Mouse (Mus musculus) right cerebral cortex, adult 18-20 months (tissue): ENCODE results near the gene Prpf6.

ENCODE experiments used
- DNase-seq: peaks from one replicate; pipeline ENCODE4 v3.0.0; 2022; ENCODE audit warnings: mixed read lengths

Prpf6 gene

GRCm38 (mm10) chr2:181580131-181580772, 11.4 kb upstream of the Prpf6 start:
- DNase-seq: no peak

- DNase-seq: peak; percentile 85
Observed at GRCm38 (mm10) chr2:181581016-181581401, 10.7 kb upstream of the Prpf6 start.

DNA sequence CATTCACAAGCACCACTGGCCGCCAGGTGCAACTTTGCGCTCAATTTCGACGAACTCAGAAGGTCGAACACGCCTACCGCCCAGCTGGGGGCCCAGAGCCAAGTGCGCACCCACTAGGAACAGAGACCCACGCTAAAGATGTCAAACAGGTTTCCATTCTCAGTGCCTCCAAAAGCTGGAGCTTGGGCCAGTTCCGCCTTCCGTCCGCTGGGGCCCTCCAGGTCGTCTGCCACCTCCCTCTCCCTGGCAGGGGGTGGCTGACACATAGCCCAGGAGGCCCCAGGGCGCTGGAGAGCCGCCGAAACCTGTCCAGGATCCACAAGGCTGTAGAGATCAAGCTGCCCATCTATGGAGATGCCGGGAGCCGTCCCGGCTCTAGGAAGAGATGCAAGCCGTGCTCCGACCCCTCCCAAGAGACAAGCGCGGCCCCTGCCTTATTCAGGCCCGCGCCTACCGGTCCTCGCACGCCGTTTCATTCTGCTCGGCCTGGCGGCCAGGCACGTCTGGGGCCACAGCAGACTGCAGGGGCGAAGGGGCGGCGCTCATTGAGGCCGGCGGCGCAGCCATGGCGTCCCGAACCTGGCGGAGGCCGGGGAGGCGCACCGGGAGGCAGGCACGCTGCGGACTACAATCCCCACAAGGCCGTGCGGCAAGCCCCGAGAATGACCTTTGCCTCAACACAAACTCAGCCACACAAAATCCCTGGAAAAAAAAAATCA, 10.1 kb upstream of the Prpf6 start:
- DNase-seq: peak; percentile 90

GRCm38 (mm10) chr2:181582358-181582757, 9.3 kb upstream of the Prpf6 start:
- DNase-seq: no peak

DNA sequence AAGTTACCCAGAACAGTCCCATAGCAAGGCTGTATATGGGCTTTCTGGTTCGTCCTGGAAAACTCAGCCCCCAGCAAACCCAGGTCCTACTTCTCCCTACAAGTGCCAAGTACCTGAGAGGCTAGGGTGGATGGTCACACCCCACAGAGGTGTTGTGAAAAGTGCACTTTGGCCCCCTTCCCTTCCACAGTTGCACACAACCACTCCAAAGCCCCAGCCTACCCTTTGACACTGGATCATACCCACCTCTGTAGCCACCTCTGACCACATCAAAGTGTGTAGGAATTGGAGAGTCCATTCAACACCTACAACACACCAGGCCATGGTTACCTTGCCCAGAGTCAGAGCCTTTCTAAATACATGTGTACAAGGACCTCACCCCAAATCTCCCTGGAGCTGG, 8.7 kb upstream of the Prpf6 start:
- DNase-seq: no peak

DNA sequence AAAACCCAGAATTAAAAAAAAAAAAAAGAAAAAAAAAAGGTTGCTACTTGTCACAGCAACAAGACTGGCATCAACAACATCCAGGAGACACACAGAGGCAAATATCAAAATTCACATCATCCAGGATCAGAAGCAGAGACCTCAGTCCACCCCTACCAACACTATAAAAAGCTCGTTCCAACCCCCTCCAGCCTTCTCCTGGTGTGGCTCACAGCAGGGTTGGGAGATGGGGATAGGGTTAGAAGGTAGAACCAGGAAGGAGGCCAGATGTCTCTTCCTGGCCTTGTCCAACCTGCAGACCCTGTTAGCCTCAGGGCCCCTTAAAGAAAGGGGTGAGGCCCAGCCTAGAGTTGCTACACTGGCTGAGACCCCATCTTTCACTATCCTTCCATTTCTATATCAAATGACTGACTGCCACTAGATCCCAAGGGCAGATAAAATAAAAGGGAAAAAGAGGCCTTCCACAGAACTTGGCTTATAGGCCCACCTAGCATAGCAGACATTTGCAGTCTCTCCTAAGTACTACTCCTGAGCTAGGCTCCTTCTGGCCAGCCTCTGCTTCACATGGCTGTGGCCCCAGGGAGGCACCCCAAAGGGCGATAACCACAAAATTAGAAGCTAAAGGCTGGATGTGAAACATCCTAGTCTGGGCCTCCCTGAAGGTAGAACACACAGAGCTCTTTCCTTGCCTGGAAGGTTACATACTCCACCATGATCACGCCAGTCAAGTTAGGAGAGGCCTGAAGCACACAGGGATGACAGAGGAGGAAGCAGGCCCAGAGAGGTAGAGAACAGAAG, 8.0 kb upstream of the Prpf6 start:
- no peak for DNase-seq

- DNase-seq: no peak
Observed at GRCm38 (mm10) chr2:181584411-181584942, 7.2 kb upstream of the Prpf6 start, which contains the start of gene Uckl1. Gene Uckl1, minus strand, starts transcription at chr2:181584892.

DNA sequence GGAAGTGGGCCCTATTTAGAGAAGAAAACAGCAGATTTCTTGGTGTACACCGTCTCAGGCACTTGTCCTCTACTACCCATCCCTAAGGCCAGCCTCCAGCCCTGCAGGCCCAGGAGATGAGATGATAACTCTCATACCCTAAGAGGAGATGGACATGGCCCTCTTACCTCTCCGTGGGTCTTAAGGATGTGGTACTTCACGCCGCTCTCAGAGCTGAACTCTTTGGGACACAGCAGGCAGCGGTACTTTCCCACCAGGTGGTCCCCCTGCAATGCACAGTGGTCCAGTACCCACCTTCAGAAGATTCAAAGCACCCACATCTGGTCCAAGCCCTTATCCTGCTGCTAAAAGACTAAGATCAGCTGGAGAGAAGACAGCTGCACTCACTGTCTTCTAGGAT, 6.2 kb upstream of the Prpf6 start:
- no peak for DNase-seq

DNA sequence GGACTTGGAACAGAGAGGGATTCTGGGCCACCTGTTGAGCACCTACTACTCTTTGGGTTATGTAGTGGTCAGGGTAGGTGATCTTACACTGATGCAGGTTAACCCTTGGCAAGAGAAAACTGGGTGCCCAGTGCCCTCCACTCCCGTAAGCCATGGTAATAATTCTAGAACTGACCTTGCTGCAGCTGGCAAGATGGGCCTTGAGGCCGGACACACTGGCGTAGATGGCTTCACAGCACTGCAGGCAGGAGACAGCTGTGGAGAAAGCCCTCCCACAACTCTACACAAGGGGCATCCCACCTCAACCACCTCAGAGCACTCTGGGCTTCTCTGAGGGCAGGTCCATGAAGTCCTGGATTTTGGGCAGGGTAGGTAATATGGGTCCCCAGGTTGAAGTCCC, 5.5 kb upstream of the Prpf6 start:
- no peak for DNase-seq

DNA sequence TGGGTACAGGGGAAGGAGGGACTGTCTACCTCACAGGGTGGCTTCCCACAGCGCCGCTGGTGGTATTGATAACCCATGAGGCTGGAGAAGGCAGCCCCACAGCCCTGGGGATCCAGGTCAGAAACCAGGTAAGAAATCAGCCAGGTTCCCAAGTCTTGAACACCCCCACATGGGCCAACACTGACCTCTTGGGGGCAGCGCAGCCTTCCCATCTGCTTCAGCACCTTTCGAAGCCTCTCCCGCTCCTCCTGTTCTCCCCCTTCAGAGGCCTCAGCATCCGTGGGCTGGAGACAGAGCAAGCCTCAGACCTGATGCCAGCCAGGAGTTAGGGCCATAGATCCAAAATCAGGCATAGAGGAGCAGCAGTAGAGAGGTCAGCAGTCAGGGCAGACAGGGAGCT, 3.9 kb upstream of the Prpf6 start:
- no peak for DNase-seq

- no peak for DNase-seq
Observed at GRCm38 (mm10) chr2:181588229-181588780, 3.4 kb upstream of the Prpf6 start.

DNA sequence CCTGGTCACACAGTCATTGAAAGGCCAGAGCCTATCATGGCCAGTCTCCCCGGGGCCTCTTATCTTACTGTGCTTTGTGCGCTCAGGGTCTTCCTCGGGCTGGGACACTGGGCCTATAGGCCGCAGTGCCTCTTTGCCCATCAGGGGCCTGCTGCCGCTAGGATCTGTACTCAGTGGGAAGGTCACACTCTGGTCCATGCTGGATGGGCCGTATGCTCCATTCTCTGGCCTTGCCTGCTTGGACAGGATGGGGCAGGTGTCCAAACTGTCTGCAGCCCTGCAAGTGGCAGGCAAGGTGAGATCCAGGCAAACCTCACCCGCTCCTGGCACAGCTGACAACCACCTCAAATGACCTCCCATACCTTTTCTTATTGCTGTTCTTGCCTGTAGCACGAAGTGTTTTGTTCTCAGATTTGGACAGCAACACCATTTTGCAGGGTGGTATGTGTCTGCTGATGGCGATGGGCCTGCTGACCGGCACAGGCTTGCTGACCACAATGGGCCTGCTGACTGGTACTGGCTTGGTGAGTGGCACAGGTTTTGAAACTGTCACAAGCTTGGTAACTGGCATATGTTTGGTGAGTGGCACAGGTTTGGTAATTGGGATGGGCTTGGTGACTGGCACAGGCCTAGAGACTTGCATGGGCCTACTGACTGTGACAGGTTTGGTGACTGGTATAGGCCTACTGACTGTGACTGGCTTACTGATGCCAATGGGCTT, 2.5 kb upstream of the Prpf6 start:
- DNase-seq: no peak

- no peak for DNase-seq
Observed at GRCm38 (mm10) chr2:181589732-181590105, 1.9 kb upstream of the Prpf6 start.

DNA sequence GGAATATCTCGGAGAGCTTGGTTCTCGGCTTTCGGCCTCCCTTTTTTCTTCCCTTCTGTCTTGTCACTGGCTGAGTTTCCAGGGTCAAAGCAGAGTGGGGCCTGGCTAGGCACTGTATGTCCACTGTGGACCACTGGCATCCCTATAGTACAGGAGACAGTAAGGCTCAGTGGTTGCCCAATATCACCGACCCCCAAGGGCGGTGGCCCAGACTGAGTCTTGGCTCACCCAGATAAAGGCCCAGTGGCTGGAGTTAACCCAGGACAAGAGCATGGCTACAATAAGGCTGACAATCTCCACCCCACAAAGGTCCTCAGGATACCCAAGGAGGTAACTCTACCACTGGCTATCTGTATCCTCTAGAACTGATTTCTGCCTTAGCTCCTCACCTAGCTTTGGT, 1.2 kb upstream of the Prpf6 start:
- DNase-seq: no peak

GRCm38 (mm10) chr2:181592231-181593041, 768 bp downstream of the Prpf6 start, which contains the start of gene Zfp512b:
Gene Zfp512b, minus strand, starts transcription at chr2:181592803.
- DNase-seq: peak; percentile 61

DNA sequence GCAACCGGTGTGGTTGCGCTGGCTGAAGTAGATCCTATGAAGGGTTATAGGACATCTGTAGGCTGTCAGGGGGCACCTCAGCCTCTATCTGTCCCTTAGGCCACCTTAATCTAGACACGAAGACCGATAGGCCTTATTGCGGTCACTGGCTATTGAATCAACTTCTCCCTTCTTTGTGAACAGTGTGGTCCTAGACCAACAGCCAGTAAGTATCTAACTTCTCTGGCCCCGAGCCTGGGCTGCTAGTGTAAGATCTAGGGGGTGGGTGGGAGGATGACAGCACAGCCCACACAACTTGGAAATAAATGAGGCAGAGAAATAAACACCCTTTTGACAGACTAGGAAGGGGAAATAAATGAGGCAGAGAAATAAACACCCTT, 1.4 kb downstream of the Prpf6 start:
- no peak for DNase-seq

GRCm38 (mm10) chr2:181593937-181594336, 2.3 kb downstream of the Prpf6 start:
- no peak for DNase-seq

GRCm38 (mm10) chr2:181594946-181595696, 3.5 kb downstream of the Prpf6 start:
- DNase-seq: no peak

GRCm38 (mm10) chr2:181596221-181596960, 4.7 kb downstream of the Prpf6 start:
- DNase-seq: no peak
